Mouse (Mus musculus) lung, postnatal 0 days (tissue): ENCODE measurements at regions not wholly inside any gene's neighbourhood (a gene's known extent, or its start where the extent isn't known, plus 50 kb on each side); places are given as distances from the start of the nearest gene placed in this dataset.

ENCODE experiments used
- CTCF ChIP-seq: IDR thresholded peaks from 2 replicates; pipeline ENCODE4 v1.5.1; 2016; ENCODE audit warnings: antibody characterized with exemption, mild to moderate bottlenecking
- EP300 ChIP-seq: IDR thresholded peaks from 2 replicates; pipeline ENCODE4 v1.6.1; 2016; ENCODE audit warnings: antibody characterized with exemption, mild to moderate bottlenecking, control low read depth

DNA sequence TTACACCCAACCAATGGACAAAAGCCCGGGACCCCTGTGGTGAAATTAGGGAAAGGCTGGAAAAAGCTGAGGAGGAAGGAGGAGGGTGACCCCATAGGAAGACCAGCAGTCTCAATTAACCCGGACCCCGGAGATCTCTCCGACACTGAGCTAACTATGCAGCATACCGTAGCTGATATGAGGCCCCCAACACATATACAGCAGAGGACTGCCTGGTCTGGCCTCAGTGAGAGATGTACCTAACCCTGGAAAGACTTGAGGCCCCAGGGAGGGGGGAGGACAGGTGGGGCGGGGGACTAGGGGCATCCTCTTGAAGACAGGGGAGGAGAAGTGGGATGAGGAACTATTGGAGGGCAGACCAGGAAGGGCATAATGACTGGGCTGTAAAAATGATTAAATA is 69.0 kb upstream of the Usp27x start:
- TF ChIP-seq CTCF (no peak), EP300 (no peak)
